Mouse (Mus musculus) B cell, adult (primary cell): ENCODE results near the gene Prdx6. TPM values are rescaled to one million over a fixed set of nuclear protein-coding genes. Genes with fewer than 3 reads are reported as not detected.

ENCODE experiments used
- total RNA-seq: library from RNA; stranded (reverse); gene quantifications from 4 replicates; pipeline ENCODE4 v1.2.4, GENCODE M21; 2023; ENCODE audit not compliant: inconsistent age

Gene Prdx6
- 105 to 110 TPM (median 109 TPM) in 4 replicates for total RNA-seq

DNA sequence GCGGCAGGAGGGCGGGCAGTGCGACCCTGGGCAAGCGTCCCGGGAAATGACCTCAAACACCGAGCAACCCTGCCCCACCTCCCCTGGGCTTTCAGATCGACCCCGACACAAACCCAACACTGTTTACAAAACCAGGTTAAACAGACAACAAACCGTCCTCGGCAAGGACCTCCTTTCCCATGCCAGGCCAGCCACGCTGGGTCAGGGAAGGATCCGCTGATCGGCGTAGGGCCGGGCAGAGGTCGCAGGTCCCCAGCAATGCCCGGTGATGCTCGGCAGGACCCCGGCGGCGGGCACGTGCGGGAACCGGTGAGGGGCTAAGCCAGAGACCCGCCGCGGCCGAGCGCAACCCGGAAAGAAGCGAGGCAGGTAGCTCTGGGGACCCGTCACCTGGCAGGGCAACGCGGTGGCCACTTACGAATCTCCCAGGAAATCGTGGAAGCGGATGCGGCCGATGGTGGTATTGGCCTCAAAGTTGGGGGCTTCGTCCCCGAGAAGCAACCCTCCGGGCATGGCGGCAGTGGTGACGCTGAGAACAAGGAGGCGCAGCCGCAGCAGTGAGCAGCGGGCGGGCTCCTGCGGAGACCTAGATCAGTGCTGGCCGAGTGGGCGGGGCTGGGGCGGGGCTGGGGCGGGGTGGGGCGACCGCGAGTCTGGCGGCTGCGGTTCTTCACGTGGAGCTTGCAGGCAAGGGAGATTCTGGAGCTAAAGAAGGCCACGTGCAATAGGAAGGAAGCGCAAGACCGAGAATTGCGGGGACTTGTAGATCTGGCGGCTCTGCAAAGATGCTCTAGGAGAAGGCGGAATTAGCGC, at the start of gene Prdx6:
Prdx6 (minus strand) TSS at position 616 of the 813 bp plus-strand sequence.

Other genes starting within 250 kb of the Prdx6 start
- 38.6 to 54.3 TPM (median 46.1 TPM) in 4 replicates for gene Zbtb37, start 216.4 kb downstream of the Prdx6 start, total RNA-seq
- gene Dars2, start 180.6 kb downstream of the Prdx6 start, total RNA-seq: 12.5 to 17.8 TPM (median 15.6 TPM) in 4 replicates
- 7.4 to 11.5 TPM (median 8.2 TPM) in 4 replicates for gene Cenpl, start 180.5 kb downstream of the Prdx6 start, total RNA-seq
- 23.8 to 29.2 TPM (median 25.8 TPM) in 4 replicates for gene Klhl20, start 119.7 kb downstream of the Prdx6 start, total RNA-seq
- gene Ankrd45, start 108.5 kb downstream of the Prdx6 start, total RNA-seq: not detected in 4 replicates
- gene Tex50, start 91.9 kb downstream of the Prdx6 start, total RNA-seq: not detected in 4 replicates
- not detected in 4 replicates for gene Tnfsf4, start 144.2 kb upstream of the Prdx6 start, total RNA-seq
- 0.48 to 1.3 TPM (median 0.79 TPM) in 4 replicates for gene Tnfsf18, start 243.4 kb upstream of the Prdx6 start, total RNA-seq